Mouse (Mus musculus) lung, postnatal 0 days (tissue): ENCODE results near the gene Pde1a.

Experiments
- CTCF ChIP-seq: IDR thresholded peaks from 2 replicates; pipeline ENCODE4 v1.5.1; 2016; ENCODE audit warnings: antibody characterized with exemption, mild to moderate bottlenecking
- EP300 ChIP-seq: IDR thresholded peaks from 2 replicates; pipeline ENCODE4 v1.6.1; 2016; ENCODE audit warnings: antibody characterized with exemption, mild to moderate bottlenecking, control low read depth

DNA sequence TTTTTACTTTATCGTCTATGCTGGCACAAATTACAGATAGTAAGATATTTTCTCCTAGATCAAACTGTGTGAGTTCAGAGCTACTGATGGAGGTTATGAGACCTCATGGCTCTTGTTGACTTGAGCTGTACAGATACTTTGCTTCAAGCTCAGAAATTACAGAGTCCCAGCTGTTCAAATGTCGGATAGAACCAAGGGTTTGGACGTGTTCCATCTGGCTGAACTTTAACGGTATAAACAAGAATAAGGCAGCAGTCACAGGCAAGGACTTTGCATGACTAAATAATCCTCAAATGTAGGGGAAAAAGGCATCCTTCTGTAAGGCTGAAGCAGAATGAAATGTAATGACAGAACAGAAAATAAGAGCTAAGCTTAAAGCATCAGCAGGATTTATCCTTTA lies 116.2 kb downstream of the Pde1a start:
- TF ChIP-seq CTCF (no peak), EP300 (no peak)
